Mouse (Mus musculus): ENCODE measurements around the gene Ctsw.

Ctsw gene

GRCm38 (mm10) chr19:5429806-5430205 is 38.5 kb downstream of the Ctsw start:
- DNase-seq, result no peak

- DNase-seq, result no peak
Observed at GRCm38 (mm10) chr19:5429219-5429618, 39.1 kb downstream of the Ctsw start.

GRCm38 (mm10) chr19:5428083-5428482 is 40.2 kb downstream of the Ctsw start:
- peak; percentile 72 for DNase-seq

GRCm38 (mm10) chr19:5426640-5427290 is 41.5 kb downstream of the Ctsw start:
- DNase-seq, result no peak

- DNase-seq, result no peak
Observed at GRCm38 (mm10) chr19:5425906-5426565, 42.3 kb downstream of the Ctsw start.

GRCm38 (mm10) chr19:5424782-5425741 is 43.2 kb downstream of the Ctsw start, which contains the start of the genes Drap1 and AI837181:
Drap1 (minus strand) TSS chr19:5424979.
AI837181 (plus strand) TSS chr19:5425144.
- peak; percentile 98 for DNase-seq

GRCm38 (mm10) chr19:5424092-5424781 is 44.1 kb downstream of the Ctsw start:
- DNase-seq, result peak; percentile 80

GRCm38 (mm10) chr19:5423561-5423960 is 44.7 kb downstream of the Ctsw start:
- no peak for DNase-seq

- DNase-seq, result no peak
Observed at GRCm38 (mm10) chr19:5422895-5423443, 45.3 kb downstream of the Ctsw start.

GRCm38 (mm10) chr19:5422267-5422666 is 46.0 kb downstream of the Ctsw start:
- no peak for DNase-seq

GRCm38 (mm10) chr19:5421784-5422183 is 46.5 kb downstream of the Ctsw start:
- DNase-seq, result no peak

- DNase-seq, result no peak
Observed at GRCm38 (mm10) chr19:5420579-5420978, 47.7 kb downstream of the Ctsw start.

- DNase-seq, result no peak
Observed at GRCm38 (mm10) chr19:5419630-5420029, 48.7 kb downstream of the Ctsw start.

- no peak for DNase-seq
Observed at GRCm38 (mm10) chr19:5418750-5419466, 49.4 kb downstream of the Ctsw start.

All from retina, postnatal 1 day (tissue).